Mouse (Mus musculus) ES-E14 (cell line): ENCODE data around the gene Exoc3l2. TPM values are rescaled to one million over a fixed set of nuclear protein-coding genes. Genes with fewer than 3 reads are reported as not detected.

Source experiments
- DNase-seq: peaks from one replicate; pipeline ENCODE4 v3.0.0-alpha.2; 2013; ENCODE audit warnings: low read depth, low spot score
- H3K27ac ChIP-seq: 2 replicates; pipeline ENCODE4 v1.5.1; 2012; ENCODE audit warnings: low read depth, mild to moderate bottlenecking, low read length, moderate library complexity, mixed read lengths; ENCODE audit not compliant: poor library complexity, insufficient read depth, severe bottlenecking
- H3K36me3 ChIP-seq: 2 replicates; pipeline ENCODE4 v1.6.1; 2012; ENCODE audit warnings: mild to moderate bottlenecking, low read length, moderate library complexity, mixed read lengths; ENCODE audit not compliant: control insufficient read depth, poor library complexity, insufficient read depth, severe bottlenecking
- H3K4me1 ChIP-seq, 2 experiments: fragments of 150-350 bp in 1 of 2; sonication (generic) in 1 of 2; 2 replicates each; pipeline ENCODE4 v1.6.1; 2012; ENCODE audit warnings: low read length in 2 of 2, mild to moderate bottlenecking in 1 of 2, mixed read lengths in 1 of 2; ENCODE audit not compliant: control insufficient read depth in 2 of 2, insufficient read depth in 2 of 2, poor library complexity in 1 of 2
- H3K4me3 ChIP-seq, 2 experiments: fragments of 150-350 bp in 1 of 2; sonication (generic) in 1 of 2; 2 replicates each; pipeline ENCODE4 v1.5.1; 2012; ENCODE audit warnings: low read length in 2 of 2, low read depth in 1 of 2, mild to moderate bottlenecking in 1 of 2, mixed read lengths in 1 of 2; ENCODE audit not compliant: insufficient read depth in 1 of 2, poor library complexity in 1 of 2, severe bottlenecking in 1 of 2
- H3K9ac ChIP-seq: 2 replicates; pipeline ENCODE4 v1.6.1; 2012; ENCODE audit warnings: low read depth, mild to moderate bottlenecking, low read length, mixed read lengths; ENCODE audit not compliant: poor library complexity, insufficient read depth, severe bottlenecking
- H3K9me3 ChIP-seq: fragments of 150-350 bp; sonication (generic); 2 replicates; pipeline ENCODE4 v1.6.1; 2012; ENCODE audit warnings: low read depth, mild to moderate bottlenecking, low read length; ENCODE audit not compliant: control insufficient read depth, insufficient read depth
- CHD2 ChIP-seq: IDR thresholded peaks from 2 replicates; pipeline ENCODE4 v1.6.1; 2014; ENCODE audit warnings: mild to moderate bottlenecking, low read depth, low read length, inconsistent platforms
- HCFC1 ChIP-seq: IDR thresholded peaks from 2 replicates; pipeline ENCODE4 v1.6.1; 2012; ENCODE audit warnings: low read length, inconsistent platforms, borderline replicate concordance; ENCODE audit not compliant: insufficient read depth
- MAFK ChIP-seq: IDR thresholded peaks from 2 replicates; pipeline ENCODE4 v1.6.1; 2014; ENCODE audit warnings: mild to moderate bottlenecking, low read depth, low read length, inconsistent platforms; ENCODE audit not compliant: insufficient read depth
- ZC3H11A ChIP-seq: IDR thresholded peaks from 2 replicates; pipeline ENCODE4 v1.6.1; 2012; ENCODE audit warnings: low read depth, mild to moderate bottlenecking, inconsistent platforms, low read length, borderline replicate concordance
- ZNF384 ChIP-seq: IDR thresholded peaks from 2 replicates; pipeline ENCODE4 v1.6.1; 2012; ENCODE audit warnings: low read depth, low read length, inconsistent platforms
- in situ Hi-C, 2 experiments: fragments of 600-800 bp; cut with MboI; formaldehyde crosslinking; loops; one replicate each; pipeline ENCODE4 v1.15.1; 2025; ENCODE audit warnings: low sequenced_read_pairs in 2 of 2, inconsistent platforms in 1 of 2; ENCODE audit not compliant: unreplicated experiment in 2 of 2
- total RNA-seq: library from RNA; depleted of rRNA; stranded (reverse); fragments of 300-350 nt; gene quantifications from 2 replicates; pipeline ENCODE4 v1.2.3, GENCODE M21; 2012

Exoc3l2 gene
- total RNA-seq, 1 experiment, result 2.2 TPM

DNA sequence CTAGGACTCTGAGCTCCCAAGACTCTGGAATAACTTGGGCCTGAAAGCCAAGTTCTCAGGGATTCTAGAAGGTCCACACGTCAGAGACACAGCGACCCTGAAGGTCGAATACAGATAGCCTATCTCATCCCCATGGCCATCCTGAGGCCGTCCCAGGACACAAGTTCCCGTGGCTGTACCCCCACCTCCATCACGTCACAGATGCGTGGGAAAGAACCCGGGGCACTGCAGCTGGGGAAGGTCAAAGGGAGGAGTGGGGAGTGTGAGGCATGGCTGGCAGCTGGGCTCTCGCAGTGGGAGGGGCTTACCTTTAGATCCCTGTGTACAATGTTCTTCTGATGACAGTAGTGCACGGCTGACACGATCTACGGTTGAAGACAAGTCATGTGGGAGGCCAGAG is 18.3 kb upstream of the Exoc3l2 start:
- DNase-seq, result no peak
- TF ChIP-seq ZNF384 (no peak), CHD2 (no peak), ZC3H11A (no peak)
- H3K36me3 ChIP-seq, result peaks cover 33% of the 10 kb centered on the region; the same call in 1 of the 2 replicates
- H3K4me3 ChIP-seq, result no peak overlapping the region
- H3K27ac ChIP-seq, result no peak overlapping the region
- no peaks in the 10 kb centered on the region for H3K9me3 ChIP-seq
- in situ Hi-C loops, result no loop called here
- no peaks in the 10 kb centered on the region; a peak in 1 of 4 replicates for H3K4me1 ChIP-seq
- no peak overlapping the region for H3K9ac ChIP-seq

DNA sequence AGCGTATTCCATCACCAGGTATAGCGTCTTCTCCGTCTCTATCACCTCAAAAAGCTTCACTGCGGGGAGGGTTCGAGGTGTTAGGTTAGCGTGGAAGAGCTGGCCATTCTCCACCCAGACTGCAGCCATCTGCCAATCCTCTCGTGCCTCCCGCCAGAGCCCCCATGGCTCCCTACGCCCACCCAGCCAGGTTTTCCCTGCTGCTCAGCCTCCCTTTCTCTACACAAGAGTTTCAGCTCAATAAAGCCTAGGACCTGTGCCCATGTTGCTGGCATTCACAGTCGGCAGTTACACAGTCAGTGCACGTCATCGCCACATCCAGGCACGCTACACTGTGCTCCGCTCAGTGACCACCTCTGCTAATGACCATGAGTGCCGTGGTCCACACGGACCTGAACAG is 15.4 kb upstream of the Exoc3l2 start:
- no peaks in the 10 kb centered on the region for H3K9me3 ChIP-seq
- no peak overlapping the region for H3K27ac ChIP-seq
- H3K9ac ChIP-seq, result no peak overlapping the region
- no peak for DNase-seq
- no peak overlapping the region for H3K4me3 ChIP-seq
- in situ Hi-C loops, result no loop called here
- peaks cover 22% of the 10 kb centered on the region; the same call in 1 of the 2 replicates for H3K36me3 ChIP-seq
- H3K4me1 ChIP-seq, result no peaks in the 10 kb centered on the region; a peak in 1 of 4 replicates
- TF ChIP-seq MAFK, result no peak
- TF ChIP-seq CHD2, result no peak
- TF ChIP-seq ZC3H11A, result no peak
- TF ChIP-seq ZNF384, result no peak
- TF ChIP-seq HCFC1, result no peak

- no peaks in the 10 kb centered on the region; a peak in 1 of 4 replicates for H3K4me1 ChIP-seq
- H3K4me3 ChIP-seq, result no peak overlapping the region
- no peak for TF ChIP-seq MAFK
- TF ChIP-seq CHD2, result no peak
- no peak for TF ChIP-seq ZC3H11A
- H3K9ac ChIP-seq, result no peak overlapping the region
- no peak for DNase-seq
- in situ Hi-C loops, result no loop called here
- H3K27ac ChIP-seq, result no peak overlapping the region
- peaks cover 20% of the 10 kb centered on the region; the same call in 1 of the 2 replicates for H3K36me3 ChIP-seq
- H3K9me3 ChIP-seq, result no peaks in the 10 kb centered on the region
Observed at GRCm38 (mm10) chr7:19449165-19449564, 14.0 kb upstream of the Exoc3l2 start.

GRCm38 (mm10) chr7:19455186-19455585 is 7.9 kb upstream of the Exoc3l2 start:
- no peak overlapping the region for H3K27ac ChIP-seq
- no peak for TF ChIP-seq CHD2
- no peak for TF ChIP-seq ZNF384
- TF ChIP-seq MAFK, result no peak
- no peak for TF ChIP-seq HCFC1
- no peak for TF ChIP-seq ZC3H11A
- in situ Hi-C loops, result no loop called here
- H3K36me3 ChIP-seq, result no peaks in the 10 kb centered on the region; the same call in 1 of the 2 replicates
- H3K4me1 ChIP-seq, result peaks cover 0 to 22% of the 10 kb centered on the region in 2 experiments; a peak in 2 of 4 replicates
- no peak overlapping the region for H3K4me3 ChIP-seq
- H3K9me3 ChIP-seq, result no peaks in the 10 kb centered on the region
- DNase-seq, result no peak
- H3K9ac ChIP-seq, result no peak overlapping the region

DNA sequence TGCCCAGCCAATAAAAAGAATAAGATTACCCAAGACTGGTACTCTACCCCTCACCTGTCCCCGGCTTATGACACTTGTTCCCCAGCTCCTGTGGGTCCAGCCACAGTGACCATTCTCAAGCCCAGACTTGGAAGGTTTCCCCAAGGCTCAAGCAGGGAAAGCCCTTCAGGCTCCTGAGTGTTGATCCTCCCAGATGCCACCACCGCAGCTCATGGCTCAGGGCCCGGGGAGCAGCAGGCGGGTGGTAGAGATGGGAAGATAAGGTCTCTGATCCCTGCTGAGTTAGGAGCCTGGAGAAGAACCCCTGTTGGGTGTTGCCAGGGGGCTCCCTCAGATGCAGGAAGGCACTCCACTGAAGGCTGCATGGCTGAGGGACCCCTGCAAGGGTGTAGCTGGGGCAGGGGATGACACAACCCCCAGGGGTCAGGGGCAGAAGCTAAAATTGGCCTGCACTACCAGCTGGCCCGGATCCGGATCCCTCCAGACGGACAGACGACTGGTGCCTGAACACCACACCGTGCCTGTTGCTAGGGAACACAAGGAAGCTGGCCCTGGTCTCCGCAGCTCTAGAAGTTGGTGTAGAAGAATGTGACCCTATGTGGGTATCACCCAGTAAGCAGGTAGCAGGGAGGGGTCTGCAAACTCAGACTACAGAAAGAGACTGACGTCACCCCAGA is 7.2 kb upstream of the Exoc3l2 start:
- in situ Hi-C loops, result no loop called here
- Histone ChIP-seq H3K4me3 (no peak overlapping the region), H3K9ac (no peak overlapping the region), H3K27ac (no peak overlapping the region; the same call in 1 of the 2 replicates), H3K4me1 (peaks cover 0 to 25% of the 10 kb centered on the region in 2 experiments; a peak in 2 of 4 replicates), H3K36me3 (no peaks in the 10 kb centered on the region; the same call in 1 of the 2 replicates), H3K9me3 (no peaks in the 10 kb centered on the region)
- no peak for DNase-seq
- no peak for TF ChIP-seq ZC3H11A
- no peak for TF ChIP-seq CHD2
- TF ChIP-seq ZNF384, result no peak
- no peak for TF ChIP-seq HCFC1
- TF ChIP-seq MAFK, result no peak
